In the genomic region with DNA sequence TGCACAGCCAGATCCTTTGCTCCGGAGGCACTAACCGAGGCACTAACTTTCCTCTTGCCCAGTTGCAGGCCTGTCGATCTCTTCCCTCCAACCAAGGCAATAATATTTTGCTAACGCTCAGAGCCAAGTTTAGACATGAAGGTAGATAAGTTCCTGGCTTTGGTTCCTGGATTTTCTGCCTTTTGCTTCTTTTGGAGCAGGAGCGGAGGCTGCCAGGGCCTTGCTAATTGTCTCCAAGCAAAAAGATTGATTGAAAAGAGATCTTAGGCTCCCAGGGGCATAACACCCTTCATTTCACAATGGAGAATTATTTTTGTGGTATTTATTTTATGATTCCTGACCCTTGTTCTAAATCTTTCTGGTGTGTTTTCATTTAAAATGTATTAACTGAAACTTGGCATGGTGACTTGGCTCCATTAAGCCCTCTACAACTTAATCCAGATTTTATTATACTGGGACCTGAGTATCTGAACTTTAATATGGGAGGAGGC, we compare ENCODE assay signal across 26 mouse cellular contexts.
DNase-seq lines count a peak whose midpoint lies in the region; ATAC-seq and TF ChIP-seq lines count a peak whose summit lies in the region.
"Had no signal": no experiment of that assay in that cellular context is flagged by ENCODE, and none has a peak within 500 bp of the region (broad histone marks: within the 10 kb centered on the region; RNA-seq: fewer than 3 reads in every experiment).

No protein-coding gene starts in this region.

- peak; percentile 12 for DNase-seq in hindbrain, postnatal 0 days (ENCODE audit: low spot score)
- DNase-seq in hindbrain, embryonic 10.5 days (ENCODE audit: low spot score): no peak
- peak; percentile 63 for DNase-seq in NIH3T3 (ENCODE audit: low read depth)
- peak; percentile 41 for DNase-seq in brain, embryonic 14.5 days (ENCODE audit: low read depth)
- peak; percentile 85 for DNase-seq in limb, embryonic 14.5 days (ENCODE audit: low spot score)
- no peak for DNase-seq in frontal cortex, postnatal 14 days (ENCODE audit: low spot score in 2 of 2)
- no peak for DNase-seq in c-Kit-positive CD71-positive TER-119-positive erythroid progenitor cells, embryonic 14.5 days (ENCODE audit: low spot score)
- DNase-seq: adrenal gland, postnatal 25 days; B cell, adult 2 months; cerebellum, adult 11-12 months; cerebellum, postnatal 10 days; forebrain, postnatal 0 days; kidney, postnatal 10 days; left cerebral cortex, postnatal 4 days; lung, adult 2 months; retina, postnatal 1 day; right cerebral cortex, postnatal 25 days had no signal

- ATAC-seq in hindbrain, postnatal 0 days: no peak
- ATAC-seq in limb, embryonic 14.5 days (ENCODE audit: low FRiP score, low read depth): peak; percentile 82
- ATAC-seq: forebrain, postnatal 0 days; hindbrain, embryonic 16.5 days; intestine, postnatal 0 days; liver, embryonic 12.5 days; midbrain, embryonic 13.5 days had no signal

- no peak overlapping the region for H3K9ac ChIP-seq in hindbrain, postnatal 0 days (replicated peaks; ENCODE audit: low read length)
- no peak overlapping the region for H3K9ac ChIP-seq in limb, embryonic 14.5 days (ENCODE audit: low read depth, low read length, severe bottlenecking)
- H3K9ac ChIP-seq: forebrain, postnatal 0 days; liver, embryonic 12.5 days; midbrain, embryonic 13.5 days; neural tube, embryonic 12.5 days had no signal

- no peaks in the 10 kb centered on the region for H3K9me3 ChIP-seq in hindbrain, postnatal 0 days (ENCODE audit: low read length)
- H3K9me3 ChIP-seq in hindbrain, embryonic 10.5 days: no peaks in the 10 kb centered on the region
- no peaks in the 10 kb centered on the region for H3K9me3 ChIP-seq in limb, embryonic 14.5 days (ENCODE audit: control insufficient read depth, low read length)
- H3K9me3 ChIP-seq: G1E; liver, embryonic 12.5 days; megakaryocyte, embryonic 14.5 days; midbrain, embryonic 13.5 days; neural tube, embryonic 12.5 days had no signal

- 61% methylated on average over 5 of the region's 5 CpGs for WGBS in hindbrain, postnatal 0 days
- WGBS in hindbrain, embryonic 10.5 days: 91% methylated on average over 5 of the region's 5 CpGs
- 29% methylated on average over 5 of the region's 5 CpGs for WGBS in limb, embryonic 14.5 days

- no peak for TF ChIP-seq CTCF in hindbrain, postnatal 0 days (IDR thresholded peaks at IDR 0.05; ENCODE audit: low read depth)
- TF ChIP-seq CTCF in brain, embryonic 14.5 days (IDR thresholded peaks at IDR 0.05; ENCODE audit: borderline replicate concordance, extremely low read depth, insufficient read depth, insufficient read length): no peak

- TF ChIP-seq POLR2A in brain, embryonic 14.5 days (IDR thresholded peaks at IDR 0.05; ENCODE audit: borderline replicate concordance, extremely low read depth, insufficient read depth, insufficient read length, poor library complexity, severe bottlenecking): no peak
- no peak for TF ChIP-seq POLR2A in limb, embryonic 14.5 days (IDR thresholded peaks at IDR 0.05; ENCODE audit: borderline replicate concordance, extremely low read depth, insufficient read depth, insufficient read length)

- H3K4me2 ChIP-seq in hindbrain, postnatal 0 days (ENCODE audit: low read depth, low read length): no peak overlapping the region
- H3K4me2 ChIP-seq in limb, embryonic 14.5 days (replicated peaks; ENCODE audit: low read depth, low read length, severe bottlenecking): no peak overlapping the region
- H3K4me2 ChIP-seq: heart, embryonic 11.5 days; liver, embryonic 12.5 days; midbrain, embryonic 13.5 days; neural tube, embryonic 12.5 days had no signal

- H3K27me3 ChIP-seq in hindbrain, postnatal 0 days (ENCODE audit: insufficient read depth, low read length): no peaks in the 10 kb centered on the region
- no peaks in the 10 kb centered on the region for H3K27me3 ChIP-seq in hindbrain, embryonic 10.5 days (ENCODE audit: insufficient read depth, poor library complexity, severe bottlenecking)
- H3K27me3 ChIP-seq in limb, embryonic 14.5 days (ENCODE audit: control insufficient read depth, insufficient read depth, low read length): no peaks in the 10 kb centered on the region
- H3K27me3 ChIP-seq: liver, embryonic 12.5 days; midbrain, embryonic 13.5 days; neural tube, embryonic 12.5 days had no signal

- no peak overlapping the region for H3K4me3 ChIP-seq in hindbrain, postnatal 0 days (ENCODE audit: low read length)
- no peak overlapping the region for H3K4me3 ChIP-seq in hindbrain, embryonic 10.5 days
- H3K4me3 ChIP-seq in limb, embryonic 14.5 days (replicated peaks; ENCODE audit: low read length): no peak overlapping the region
- H3K4me3 ChIP-seq: left cerebral cortex, adult 2 months; liver, embryonic 12.5 days; megakaryocyte, embryonic 14.5 days; midbrain, embryonic 13.5 days; neural tube, embryonic 12.5 days had no signal

- no peaks in the 10 kb centered on the region for H3K36me3 ChIP-seq in hindbrain, postnatal 0 days (ENCODE audit: insufficient read depth, low read length)
- H3K36me3 ChIP-seq in hindbrain, embryonic 10.5 days: no peaks in the 10 kb centered on the region
- no peaks in the 10 kb centered on the region for H3K36me3 ChIP-seq in limb, embryonic 14.5 days (ENCODE audit: control insufficient read depth, insufficient read depth, low read length)
- H3K36me3 ChIP-seq: G1E; liver, embryonic 12.5 days; midbrain, embryonic 13.5 days; neural tube, embryonic 12.5 days had no signal

- H3K27ac ChIP-seq in hindbrain, postnatal 0 days: no peak overlapping the region
- no peak overlapping the region for H3K27ac ChIP-seq in hindbrain, embryonic 10.5 days
- no peak overlapping the region for H3K27ac ChIP-seq in limb, embryonic 14.5 days (replicated peaks; ENCODE audit: low read depth, low read length)
- H3K27ac ChIP-seq: left cerebral cortex, adult 2 months; liver, embryonic 12.5 days; midbrain, embryonic 13.5 days; neural tube, embryonic 12.5 days had no signal

- H3K4me1 ChIP-seq in hindbrain, postnatal 0 days (ENCODE audit: insufficient read depth, low read length): no peaks in the 10 kb centered on the region
- peaks cover 3% of the 10 kb centered on the region; the same call in 1 of the 2 replicates for H3K4me1 ChIP-seq in hindbrain, embryonic 10.5 days (replicated peaks)
- H3K4me1 ChIP-seq in limb, embryonic 14.5 days (ENCODE audit: control insufficient read depth, insufficient read depth, low read length): peaks cover 16% of the 10 kb centered on the region; the same call in 1 of the 2 replicates
- H3K4me1 ChIP-seq: liver, embryonic 12.5 days; megakaryocyte, embryonic 14.5 days; midbrain, embryonic 13.5 days; neural tube, embryonic 12.5 days had no signal

Comparison
In these comparisons a context has a peak if more than half of its experiments do, and no peak if none do; other contexts are left out.
1. DNase-seq: peak in hindbrain, postnatal 0 days (single experiment), NIH3T3 (single experiment), brain, embryonic 14.5 days (single experiment) and limb, embryonic 14.5 days (single experiment); none in hindbrain, embryonic 10.5 days (single experiment), frontal cortex, postnatal 14 days (0 of 2) and c-Kit-positive CD71-positive TER-119-positive erythroid progenitor cells, embryonic 14.5 days (single experiment).